Mouse (Mus musculus): ENCODE results near the gene Ccdc13. TPM values are rescaled to one million over a fixed set of nuclear protein-coding genes. Genes with fewer than 3 reads are reported as not detected.

Ccdc13 gene
- total and polyA plus RNA-seq, 3 experiments, result not detected

DNA sequence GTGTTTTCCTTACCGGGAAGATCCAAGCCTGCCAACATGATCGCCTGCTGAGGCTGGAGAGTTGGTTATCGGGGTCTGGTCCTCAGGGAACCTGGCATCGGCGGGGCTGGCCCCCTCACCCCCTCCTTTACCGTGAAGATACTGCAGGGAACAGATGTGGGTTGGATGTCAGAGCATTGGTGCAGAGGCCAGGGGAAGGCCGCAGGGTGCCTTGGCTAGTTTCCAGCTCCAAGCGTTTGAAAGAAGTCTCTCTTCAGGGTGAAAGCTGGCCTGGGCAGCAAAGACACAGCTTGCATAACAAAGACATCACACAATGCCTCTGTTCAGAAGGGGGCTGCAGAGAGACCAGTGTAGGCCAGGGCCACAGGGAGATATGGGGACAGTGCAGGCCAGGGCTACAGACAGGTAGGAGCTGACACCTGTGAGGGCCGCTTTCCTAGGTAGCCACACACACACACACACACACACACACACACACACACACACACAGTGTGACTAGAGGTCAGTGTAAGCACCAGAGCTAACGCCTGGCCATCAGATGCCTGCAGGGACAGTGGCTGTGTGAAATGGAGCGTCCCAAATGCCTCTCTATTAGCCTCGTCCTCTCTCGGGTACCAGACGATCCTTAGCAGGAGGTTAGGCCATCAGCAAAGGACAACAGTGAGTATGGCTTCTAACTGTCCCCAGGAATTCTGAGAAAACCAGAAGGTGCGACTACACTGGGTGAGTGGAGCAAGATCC is 29.0 kb downstream of the Ccdc13 start:
- TF ChIP-seq KAT2A (conservative IDR thresholded peaks at IDR 0.05; ENCODE audit: low read depth, low read length) (no peak), CTCF (IDR thresholded peaks at IDR 0.05 in 2 of 3, conservative IDR thresholded peaks at IDR 0.05 in 1 of 3; ENCODE audit: control insufficient read depth in 1 of 3, insufficient read depth in 1 of 3, low read depth in 2 of 3, low read length in 3 of 3, poor library complexity in 1 of 3, severe bottlenecking in 1 of 3) (no peak), JUND (IDR thresholded peaks at IDR 0.05; ENCODE audit: low read depth, low read length) (no peak), POLR2AphosphoS5 (IDR thresholded peaks at IDR 0.05; ENCODE audit: borderline replicate concordance, low read depth, low read length) (no peak), MEF2A (IDR thresholded peaks at IDR 0.05; ENCODE audit: extremely low read depth, insufficient replicate concordance, low read depth, low read length, poor library complexity, severe bottlenecking) (no peak)
- H3K27ac ChIP-seq (ENCODE audit: control insufficient read depth, low read depth, low read length), result no peak overlapping the region
- no peaks in the 10 kb centered on the region for H3K27me3 ChIP-seq (ENCODE audit: control insufficient read depth in 1 of 2, insufficient read depth in 2 of 2, low read length in 2 of 2)
- H3K9ac ChIP-seq (ENCODE audit: control insufficient read depth, low read depth, low read length, poor library complexity, severe bottlenecking), result no peak overlapping the region
- H3K36me3 ChIP-seq (ENCODE audit: control insufficient read depth in 1 of 2, insufficient read depth in 2 of 2, low read length in 2 of 2), result no peaks in the 10 kb centered on the region
- no peak for DNase-seq (ENCODE audit: low read depth, low spot score)
- H3K9me3 ChIP-seq (replicated peaks; ENCODE audit: insufficient read depth, low read length), result no peaks in the 10 kb centered on the region
- no peaks in the 10 kb centered on the region for H3K4me1 ChIP-seq (ENCODE audit: control insufficient read depth in 1 of 2, insufficient read depth in 2 of 2, low read length in 2 of 2)
- no peak overlapping the region for H3K4me3 ChIP-seq (ENCODE audit: control insufficient read depth in 1 of 2, insufficient read depth in 1 of 2, low read depth in 2 of 2, low read length in 2 of 2)
- H3K79me2 ChIP-seq (ENCODE audit: control insufficient read depth, insufficient read depth, low read length, poor library complexity), result no peaks in the 10 kb centered on the region

DNA sequence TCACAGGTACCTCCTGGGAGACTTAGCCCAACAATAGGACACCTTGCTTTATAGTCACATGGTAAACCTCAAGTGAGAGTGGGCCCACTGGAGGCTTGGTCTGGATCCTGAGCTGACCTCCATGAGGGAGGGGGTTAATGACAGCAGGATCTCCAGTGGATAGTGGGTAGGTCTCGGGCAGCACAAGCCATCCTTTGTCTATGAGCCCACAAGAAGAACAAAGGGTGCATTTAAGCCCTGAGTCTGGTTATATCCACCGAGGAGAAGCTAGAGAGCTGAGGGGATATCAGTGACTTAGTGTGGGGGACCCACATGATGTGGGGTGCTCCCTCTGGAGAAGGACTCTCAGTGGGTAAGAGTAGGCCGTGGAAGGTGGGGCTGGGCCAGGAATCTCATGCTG is 30.8 kb downstream of the Ccdc13 start:
- H3K9me3 ChIP-seq (replicated peaks; ENCODE audit: insufficient read depth, low read length), result no peaks in the 10 kb centered on the region
- no peak overlapping the region for H3K4me3 ChIP-seq (ENCODE audit: control insufficient read depth in 1 of 2, insufficient read depth in 1 of 2, low read depth in 2 of 2, low read length in 2 of 2)
- H3K27ac ChIP-seq (ENCODE audit: control insufficient read depth, low read depth, low read length), result no peak overlapping the region
- no peak for DNase-seq (ENCODE audit: low read depth, low spot score)
- H3K4me1 ChIP-seq (ENCODE audit: control insufficient read depth in 1 of 2, insufficient read depth in 2 of 2, low read length in 2 of 2), result no peaks in the 10 kb centered on the region; a peak in 1 of 4 replicates
- TF ChIP-seq CTCF (IDR thresholded peaks at IDR 0.05 in 2 of 3, conservative IDR thresholded peaks at IDR 0.05 in 1 of 3; ENCODE audit: control insufficient read depth in 1 of 3, insufficient read depth in 1 of 3, low read depth in 2 of 3, low read length in 3 of 3, poor library complexity in 1 of 3, severe bottlenecking in 1 of 3) (no peak), TAL1 (IDR thresholded peaks at IDR 0.05; ENCODE audit: low read length) (no peak), JUND (IDR thresholded peaks at IDR 0.05; ENCODE audit: low read depth, low read length) (no peak), ZKSCAN1 (IDR thresholded peaks at IDR 0.05; ENCODE audit: low read depth, low read length) (no peak), UBTF (IDR thresholded peaks at IDR 0.05; ENCODE audit: borderline replicate concordance, insufficient read depth, low read depth, low read length) (no peak), MYC (IDR thresholded peaks at IDR 0.05; ENCODE audit: low read depth, low read length) (no peak), POLR2A (IDR thresholded peaks at IDR 0.05; ENCODE audit: control insufficient read depth in 1 of 2, insufficient read depth in 1 of 2, low read depth in 1 of 2, low read length in 2 of 2, poor library complexity in 1 of 2) (no peak), MXI1 (IDR thresholded peaks at IDR 0.05; ENCODE audit: low read depth, low read length) (no peak), MEF2A (IDR thresholded peaks at IDR 0.05; ENCODE audit: extremely low read depth, insufficient replicate concordance, low read depth, low read length, poor library complexity, severe bottlenecking) (no peak), USF1 (IDR thresholded peaks at IDR 0.05; ENCODE audit: low read depth, low read length) (no peak), SIN3A (IDR thresholded peaks at IDR 0.05; ENCODE audit: low read length) (no peak), ZNF384 (IDR thresholded peaks at IDR 0.05; ENCODE audit: low read depth, low read length) (no peak), ZMIZ1 (IDR thresholded peaks at IDR 0.05; ENCODE audit: low read depth, low read length) (no peak), NELFE (IDR thresholded peaks at IDR 0.05; ENCODE audit: low read depth, low read length) (no peak), KAT2A (conservative IDR thresholded peaks at IDR 0.05; ENCODE audit: low read depth, low read length) (no peak), TBP (IDR thresholded peaks at IDR 0.05; ENCODE audit: low read depth, low read length) (no peak), CHD2 (IDR thresholded peaks at IDR 0.05; ENCODE audit: low read length) (no peak)
- H3K79me2 ChIP-seq (ENCODE audit: control insufficient read depth, insufficient read depth, low read length, poor library complexity), result no peaks in the 10 kb centered on the region
- H3K27me3 ChIP-seq (ENCODE audit: control insufficient read depth in 1 of 2, insufficient read depth in 2 of 2, low read length in 2 of 2), result no peaks in the 10 kb centered on the region
- H3K36me3 ChIP-seq (ENCODE audit: control insufficient read depth in 1 of 2, insufficient read depth in 2 of 2, low read length in 2 of 2), result no peaks in the 10 kb centered on the region
- no peak overlapping the region for H3K9ac ChIP-seq (ENCODE audit: control insufficient read depth, low read depth, low read length, poor library complexity, severe bottlenecking)
